Mouse (Mus musculus) left cerebral cortex, postnatal 25 days (tissue): ENCODE results near the gene Cox18. TPM values are rescaled to one million over a fixed set of nuclear protein-coding genes. Genes with fewer than 3 reads are reported as not detected.

ENCODE experiments used
- DNase-seq, 2 experiments: peaks; one replicate each; pipeline ENCODE4 v3.0.0; 2022; ENCODE audit warnings: low spot score in 2 of 2, mixed read lengths in 1 of 2
- intact Hi-C: fragments of 180-260 bp; cut with DNase I; formaldehyde crosslinking; loops from one replicate; pipeline ENCODE4 v1.15.1; 2025
- total RNA-seq, 2 experiments: library from RNA; stranded (reverse); gene quantifications; 2 replicates each; pipeline ENCODE4 v1.2.3; 2021

The Cox18 gene
- total RNA-seq, 2 experiments from 2014 or later: 22.9 to 24.6 TPM

DNA sequence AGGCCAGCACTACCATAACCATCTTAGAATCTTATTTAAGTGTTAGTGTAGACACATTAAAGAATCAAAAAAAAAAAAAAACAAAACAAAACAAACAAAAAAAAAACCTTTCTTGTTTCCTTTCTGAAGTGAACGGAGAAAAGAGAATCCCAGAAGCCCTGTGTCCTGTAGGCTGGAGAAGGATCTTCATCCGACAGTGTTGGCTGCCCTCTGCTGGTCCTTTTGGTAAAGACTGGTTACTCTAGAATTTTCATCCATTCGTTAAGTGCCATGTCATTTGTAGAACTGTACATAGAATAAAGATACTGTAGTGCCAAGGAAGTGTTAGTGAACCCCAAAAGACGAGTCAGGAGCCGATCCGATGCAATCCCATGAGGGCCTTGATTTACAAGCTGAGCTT, 29.0 kb downstream of the Cox18 start:
- intact Hi-C loops: loop anchor here (2.0 to 10.0 kb wide), 5 partner anchors 210 to 783 kb away; no protein-coding TSS in a partner anchor
- peak; percentile 77 to 83 for DNase-seq

DNA sequence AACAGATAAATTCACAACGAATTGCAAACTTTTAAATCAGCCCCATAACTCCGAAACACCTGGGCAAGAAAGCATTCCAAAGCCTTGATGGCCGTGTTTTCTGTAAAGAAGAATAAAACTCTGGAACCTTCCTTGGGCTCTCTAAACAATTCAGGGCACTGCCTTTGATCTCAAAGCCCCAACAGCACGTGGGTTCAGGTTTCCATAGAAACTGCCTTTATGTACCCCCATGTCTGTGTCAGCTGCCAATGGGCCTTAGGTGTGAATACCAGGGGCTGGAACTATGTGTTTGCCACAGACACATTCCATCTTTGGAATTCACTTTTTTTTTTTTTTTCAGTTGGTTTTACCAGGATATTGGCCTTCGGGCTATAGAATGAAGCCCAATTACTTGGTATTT, 41.0 kb downstream of the Cox18 start:
- DNase-seq: no peak
- intact Hi-C loops: no loop called here

DNA sequence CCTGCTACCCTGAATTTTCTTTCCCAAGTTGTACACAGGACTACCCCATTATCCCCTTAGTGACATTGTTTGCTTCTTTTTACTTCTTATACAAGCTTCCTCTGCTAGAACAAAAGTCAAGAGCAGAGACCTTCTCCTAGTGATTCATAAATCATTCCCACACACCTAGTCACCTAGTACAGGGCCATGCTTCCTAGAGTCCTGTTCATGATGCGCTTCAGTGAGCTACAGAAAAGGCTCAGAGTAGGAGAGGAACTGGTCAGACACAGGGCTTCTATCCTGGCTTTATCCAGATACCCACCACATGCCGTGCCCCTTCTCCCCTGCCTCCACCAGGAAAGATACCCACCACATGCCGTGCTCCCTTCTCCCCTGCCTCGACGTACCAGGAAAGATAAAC, 44.7 kb downstream of the Cox18 start:
- intact Hi-C loops: no loop called here
- DNase-seq: no peak

DNA sequence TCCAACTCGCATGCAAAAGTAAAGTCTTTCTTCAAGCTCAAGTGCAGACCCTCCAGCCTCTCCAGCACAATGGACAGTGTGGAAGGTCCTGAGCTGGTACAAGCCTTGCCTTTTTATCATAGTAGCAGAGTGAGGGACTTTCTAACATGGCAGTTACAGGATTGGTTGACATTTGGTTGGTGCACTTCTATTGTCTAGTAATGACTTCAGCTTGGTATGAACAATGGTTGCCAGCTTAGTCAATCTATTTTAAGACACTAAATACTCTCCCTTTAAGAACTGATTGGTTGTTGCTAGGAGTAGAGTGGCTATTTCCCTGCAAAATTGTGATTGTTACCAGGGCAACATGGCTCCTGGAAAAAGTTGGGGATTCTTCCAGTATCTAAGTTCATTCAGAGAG, 45.7 kb downstream of the Cox18 start:
- DNase-seq: no peak
- intact Hi-C loops: no loop called here

Other genes with a start within 250 kb of the Cox18 start
- 100 to 1,000 TPM; 110 to 117 TPM for gene Ankrd17, start 142.6 kb upstream of the Cox18 start, total RNA-seq
- 1 to 10 TPM; 1.6 to 1.7 TPM for gene Gm9958, start 143.2 kb upstream of the Cox18 start, total RNA-seq
- gene Alb, start 236.9 kb upstream of the Cox18 start, total RNA-seq: not detected